Mouse (Mus musculus): ENCODE data around the gene Msantd1. TPM values are rescaled to one million over a fixed set of nuclear protein-coding genes. Genes with fewer than 3 reads are reported as not detected.

Gene Msantd1
- polyA plus RNA-seq, 1 experiment from 2014 or later = 0.36 TPM

GRCm38 (mm10) chr5:34918785-34919184, 11.0 kb downstream of the Msantd1 start:
- no peak overlapping the region for H3K9ac ChIP-seq (ENCODE audit: low read length)
- DNase-seq (ENCODE audit: low spot score) (no peak), ATAC-seq (ENCODE audit: low FRiP score, low TSS enrichment) (no peak)
- no peaks in the 10 kb centered on the region for H3K9me3 ChIP-seq (ENCODE audit: control insufficient read depth, low read length)
- H3K27ac ChIP-seq (replicated peaks) = no peak overlapping the region
- no peaks in the 10 kb centered on the region for H3K4me1 ChIP-seq (replicated peaks; ENCODE audit: control insufficient read depth, insufficient read depth)
- no peaks in the 10 kb centered on the region for H3K36me3 ChIP-seq (ENCODE audit: control insufficient read depth, insufficient read depth, low read length)
- H3K4me2 ChIP-seq (replicated peaks; ENCODE audit: low read depth) = no peak overlapping the region
- 82% methylated on average over 3 of the region's 3 CpGs for WGBS
- TF ChIP-seq CTCF (IDR thresholded peaks at IDR 0.05; ENCODE audit: low read depth) (no peak), EP300 (optimal IDR thresholded peaks at IDR 0.05) (no peak)
- no peak overlapping the region for H3K4me3 ChIP-seq (ENCODE audit: low read depth, low read length)
- no peaks in the 10 kb centered on the region for H3K27me3 ChIP-seq (ENCODE audit: control insufficient read depth, insufficient read depth, low read length)

GRCm38 (mm10) chr5:34922531-34922930, 14.7 kb downstream of the Msantd1 start:
- Histone ChIP-seq H3K9me3 (ENCODE audit: control insufficient read depth, low read length) (no peaks in the 10 kb centered on the region), H3K9ac (ENCODE audit: low read length) (no peak overlapping the region), H3K36me3 (ENCODE audit: control insufficient read depth, insufficient read depth, low read length) (no peaks in the 10 kb centered on the region), H3K4me1 (replicated peaks; ENCODE audit: control insufficient read depth, insufficient read depth) (no peaks in the 10 kb centered on the region), H3K4me2 (replicated peaks; ENCODE audit: low read depth) (no peak overlapping the region), H3K27me3 (ENCODE audit: control insufficient read depth, insufficient read depth, low read length) (no peaks in the 10 kb centered on the region), H3K4me3 (ENCODE audit: low read depth, low read length) (no peak overlapping the region), H3K27ac (replicated peaks) (no peak overlapping the region)
- TF ChIP-seq CTCF (IDR thresholded peaks at IDR 0.05; ENCODE audit: low read depth) = no peak
- TF ChIP-seq EP300 (optimal IDR thresholded peaks at IDR 0.05) = no peak
- 60% methylated on average over 6 of the region's 6 CpGs for WGBS
- ATAC-seq (ENCODE audit: low FRiP score, low TSS enrichment) (no peak), DNase-seq (ENCODE audit: low spot score) (no peak)

GRCm38 (mm10) chr5:34923920-34924319, 16.1 kb downstream of the Msantd1 start:
- H3K36me3 ChIP-seq (ENCODE audit: control insufficient read depth, insufficient read depth, low read length) = no peaks in the 10 kb centered on the region
- no peaks in the 10 kb centered on the region for H3K4me1 ChIP-seq (replicated peaks; ENCODE audit: control insufficient read depth, insufficient read depth)
- no peaks in the 10 kb centered on the region for H3K9me3 ChIP-seq (ENCODE audit: control insufficient read depth, low read length)
- H3K9ac ChIP-seq (ENCODE audit: low read length) = no peak overlapping the region
- H3K27ac ChIP-seq (replicated peaks) = no peak overlapping the region
- DNase-seq (ENCODE audit: low spot score) (no peak), ATAC-seq (ENCODE audit: low FRiP score, low TSS enrichment) (no peak)
- H3K4me3 ChIP-seq (ENCODE audit: low read depth, low read length) = no peak overlapping the region
- TF ChIP-seq CTCF (IDR thresholded peaks at IDR 0.05; ENCODE audit: low read depth) (no peak), EP300 (optimal IDR thresholded peaks at IDR 0.05) (no peak)
- WGBS = 86% methylated on average over 4 of the region's 4 CpGs
- no peak overlapping the region for H3K4me2 ChIP-seq (replicated peaks; ENCODE audit: low read depth)
- no peaks in the 10 kb centered on the region for H3K27me3 ChIP-seq (ENCODE audit: control insufficient read depth, insufficient read depth, low read length)

GRCm38 (mm10) chr5:34924519-34924918, 16.7 kb downstream of the Msantd1 start:
- TF ChIP-seq EP300 (optimal IDR thresholded peaks at IDR 0.05) (no peak), CTCF (IDR thresholded peaks at IDR 0.05; ENCODE audit: low read depth) (no peak)
- H3K4me2 ChIP-seq (replicated peaks; ENCODE audit: low read depth) = no peak overlapping the region
- no peaks in the 10 kb centered on the region for H3K27me3 ChIP-seq (ENCODE audit: control insufficient read depth, insufficient read depth, low read length)
- H3K36me3 ChIP-seq (ENCODE audit: control insufficient read depth, insufficient read depth, low read length) = no peaks in the 10 kb centered on the region
- no peak overlapping the region for H3K27ac ChIP-seq (replicated peaks)
- no peaks in the 10 kb centered on the region for H3K4me1 ChIP-seq (replicated peaks; ENCODE audit: control insufficient read depth, insufficient read depth)
- ATAC-seq (ENCODE audit: low FRiP score, low TSS enrichment) = no peak
- no peak overlapping the region for H3K4me3 ChIP-seq (ENCODE audit: low read depth, low read length)
- DNase-seq (ENCODE audit: low spot score) = no peak
- H3K9ac ChIP-seq (ENCODE audit: low read length) = no peak overlapping the region
- WGBS = 75% methylated on average over 7 of the region's 7 CpGs
- no peaks in the 10 kb centered on the region for H3K9me3 ChIP-seq (ENCODE audit: control insufficient read depth, low read length)

- H3K27ac ChIP-seq (replicated peaks) = no peak overlapping the region
- TF ChIP-seq CTCF (IDR thresholded peaks at IDR 0.05; ENCODE audit: low read depth) = no peak
- no peak for TF ChIP-seq EP300 (optimal IDR thresholded peaks at IDR 0.05)
- no peaks in the 10 kb centered on the region for H3K4me1 ChIP-seq (replicated peaks; ENCODE audit: control insufficient read depth, insufficient read depth)
- no peak overlapping the region for H3K4me2 ChIP-seq (replicated peaks; ENCODE audit: low read depth)
- no peak overlapping the region for H3K9ac ChIP-seq (ENCODE audit: low read length)
- DNase-seq (ENCODE audit: low spot score) = no peak
- no peaks in the 10 kb centered on the region for H3K36me3 ChIP-seq (ENCODE audit: control insufficient read depth, insufficient read depth, low read length)
- H3K27me3 ChIP-seq (ENCODE audit: control insufficient read depth, insufficient read depth, low read length) = no peaks in the 10 kb centered on the region
- H3K4me3 ChIP-seq (ENCODE audit: low read depth, low read length) = no peak overlapping the region
- WGBS = 83% methylated on average over 4 of the region's 4 CpGs
- H3K9me3 ChIP-seq (ENCODE audit: control insufficient read depth, low read length) = no peaks in the 10 kb centered on the region
- ATAC-seq (ENCODE audit: low FRiP score, low TSS enrichment) = no peak
These were observed 19.8 kb downstream of the Msantd1 start for GRCm38 (mm10) chr5:34927648-34928047.

- Histone ChIP-seq H3K4me2 (replicated peaks; ENCODE audit: low read depth) (no peak overlapping the region), H3K4me3 (ENCODE audit: low read depth, low read length) (no peak overlapping the region), H3K9ac (ENCODE audit: low read length) (no peak overlapping the region), H3K27ac (replicated peaks) (no peak overlapping the region), H3K9me3 (ENCODE audit: control insufficient read depth, low read length) (no peaks in the 10 kb centered on the region), H3K27me3 (ENCODE audit: control insufficient read depth, insufficient read depth, low read length) (no peaks in the 10 kb centered on the region), H3K4me1 (replicated peaks; ENCODE audit: control insufficient read depth, insufficient read depth) (no peaks in the 10 kb centered on the region), H3K36me3 (ENCODE audit: control insufficient read depth, insufficient read depth, low read length) (no peaks in the 10 kb centered on the region)
- ATAC-seq (ENCODE audit: low FRiP score, low TSS enrichment) = no peak
- whole genome bisulfite sequencing = 83% methylated on average over 9 of the region's 9 CpGs
- no peak for DNase-seq (ENCODE audit: low spot score)
- TF ChIP-seq CTCF (IDR thresholded peaks at IDR 0.05; ENCODE audit: low read depth) (no peak), EP300 (optimal IDR thresholded peaks at IDR 0.05) (no peak)
These were observed 22.6 kb downstream of the Msantd1 start for GRCm38 (mm10) chr5:34930151-34930975.

Measured in stomach, postnatal 0 days (tissue).